Mouse (Mus musculus): ENCODE data around the gene B3gat3. TPM values are rescaled to one million over a fixed set of nuclear protein-coding genes. Genes with fewer than 3 reads are reported as not detected.

The B3gat3 gene
- polyA plus RNA-seq, 1 experiment, result 224 TPM

DNA sequence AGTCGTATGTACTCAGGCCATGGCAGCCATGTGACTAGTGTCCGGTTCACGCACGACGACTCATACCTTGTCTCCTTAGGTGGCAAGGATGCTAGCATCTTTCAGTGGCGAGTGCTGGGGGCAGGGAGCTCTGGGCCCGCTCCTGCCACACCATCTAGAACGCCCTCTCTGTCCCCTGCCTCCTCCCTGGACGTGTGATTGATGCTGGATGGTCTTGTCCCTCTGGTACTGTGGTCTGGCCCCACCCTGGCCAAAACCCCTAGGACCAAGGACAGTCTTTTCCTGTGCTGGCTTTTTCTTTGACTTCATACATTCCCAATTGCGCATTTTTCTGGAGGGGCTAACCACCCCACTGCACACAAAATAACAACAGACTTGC is 21.0 kb downstream of the B3gat3 start:
- no peak overlapping the region for H3K27ac ChIP-seq (ENCODE audit: insufficient read depth, low read length)
- peak overlapping the region; percentile 93; the same call in 1 of the 2 replicates for H3K4me3 ChIP-seq (ENCODE audit: insufficient read depth, low read length)
- TF ChIP-seq POLR2A (IDR thresholded peaks at IDR 0.05; ENCODE audit: extremely low read depth, insufficient read depth, low read length) (no peak), CTCF (IDR thresholded peaks at IDR 0.05; ENCODE audit: extremely low read depth, insufficient read depth, low read length) (no peak)
- H3K4me1 ChIP-seq (ENCODE audit: control insufficient read depth, insufficient read depth, low read length), result peaks cover 3% of the 10 kb centered on the region; the same call in 1 of the 2 replicates

DNA sequence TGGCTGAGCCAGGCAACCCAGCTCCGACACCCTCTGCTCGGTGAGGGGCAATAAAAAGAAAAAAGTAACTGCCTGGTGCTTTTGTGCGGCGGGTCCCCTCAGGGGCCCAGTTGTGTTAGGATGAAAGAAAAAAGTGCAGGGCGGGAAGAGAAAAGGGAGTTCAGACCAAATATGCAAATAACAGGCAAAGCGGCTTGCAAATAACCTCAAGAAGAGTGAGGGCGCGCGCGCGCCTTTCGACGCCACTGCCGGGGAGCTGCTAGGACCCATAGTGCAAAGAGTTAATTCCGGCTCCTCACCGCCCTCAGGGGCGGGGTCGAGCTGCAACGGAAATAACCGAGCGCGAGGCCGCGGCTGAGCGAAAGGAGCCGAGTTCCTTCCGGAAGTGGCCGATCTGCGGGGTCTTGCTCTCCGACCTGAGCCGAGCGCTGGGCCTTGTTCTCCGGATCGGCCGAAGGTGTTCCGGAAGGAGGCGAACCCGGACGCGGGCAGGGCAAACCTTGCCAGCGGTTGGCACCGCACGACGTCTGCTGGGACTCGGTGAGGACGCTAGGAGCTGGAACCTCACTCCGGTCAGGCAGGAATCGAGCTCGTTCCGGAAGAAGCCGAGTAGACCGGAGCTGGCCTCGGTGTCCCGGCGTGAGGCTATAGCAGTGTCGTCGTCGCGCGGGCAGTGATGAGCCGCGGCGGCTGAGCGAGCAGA is 21.5 kb downstream of the B3gat3 start, which contains the start of gene Mta2:
TSS of gene Mta2 (plus strand) at position 361 of the 703 bp plus-strand sequence.
- peaks cover 3% of the 10 kb centered on the region; the same call in 1 of the 2 replicates for H3K4me1 ChIP-seq (ENCODE audit: control insufficient read depth, insufficient read depth, low read length)
- TF ChIP-seq POLR2A (IDR thresholded peaks at IDR 0.05; ENCODE audit: extremely low read depth, insufficient read depth, low read length) (peak; percentile 42; the same call in 1 of the 2 replicates), CTCF (IDR thresholded peaks at IDR 0.05; ENCODE audit: extremely low read depth, insufficient read depth, low read length) (no peak)
- H3K27ac ChIP-seq (ENCODE audit: insufficient read depth, low read length), result peak within 1 kb of the TSS; percentile 93
- peak within 1 kb of the TSS; percentile 93 for H3K4me3 ChIP-seq (ENCODE audit: insufficient read depth, low read length)

DNA sequence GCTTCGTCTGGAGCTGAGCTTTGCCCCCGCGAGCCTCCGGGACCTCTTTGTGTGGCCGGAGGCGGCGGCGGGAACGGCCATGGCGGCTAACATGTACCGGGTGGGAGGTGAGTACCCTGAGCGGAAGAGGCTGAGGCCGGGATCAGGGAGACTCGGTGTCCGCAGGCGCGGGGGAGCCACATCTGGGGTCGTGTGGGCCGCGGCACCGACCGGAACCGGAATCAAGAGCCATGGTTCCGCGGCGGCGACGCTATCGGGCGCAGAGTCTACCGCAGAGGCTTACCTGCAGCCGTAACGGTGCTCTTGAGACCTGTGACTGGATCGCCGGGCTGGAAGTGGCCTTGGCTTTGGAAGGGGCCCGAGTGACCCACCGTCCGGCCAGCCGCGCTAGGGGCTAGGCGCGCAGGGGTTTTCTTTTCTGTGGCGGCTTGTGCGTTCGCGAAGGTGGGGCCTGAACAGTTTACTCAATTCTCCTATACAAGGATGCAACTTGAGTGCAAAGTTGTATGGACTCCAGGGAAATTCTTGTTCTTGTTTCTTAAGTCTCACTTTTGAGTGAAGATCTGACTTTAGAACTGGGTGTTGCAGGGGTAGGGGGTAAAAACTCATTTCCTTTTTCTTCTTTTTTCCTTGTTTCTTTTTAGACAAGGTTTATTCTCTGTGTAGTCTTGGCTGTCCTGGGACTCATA is 22.2 kb downstream of the B3gat3 start:
- H3K4me3 ChIP-seq (ENCODE audit: insufficient read depth, low read length), result peak overlapping the region; percentile 93
- H3K27ac ChIP-seq (ENCODE audit: insufficient read depth, low read length), result peak overlapping the region; percentile 93
- TF ChIP-seq POLR2A (IDR thresholded peaks at IDR 0.05; ENCODE audit: extremely low read depth, insufficient read depth, low read length), result no peak
- TF ChIP-seq CTCF (IDR thresholded peaks at IDR 0.05; ENCODE audit: extremely low read depth, insufficient read depth, low read length), result no peak
- peaks cover 3% of the 10 kb centered on the region; the same call in 1 of the 2 replicates for H3K4me1 ChIP-seq (ENCODE audit: control insufficient read depth, insufficient read depth, low read length)

DNA sequence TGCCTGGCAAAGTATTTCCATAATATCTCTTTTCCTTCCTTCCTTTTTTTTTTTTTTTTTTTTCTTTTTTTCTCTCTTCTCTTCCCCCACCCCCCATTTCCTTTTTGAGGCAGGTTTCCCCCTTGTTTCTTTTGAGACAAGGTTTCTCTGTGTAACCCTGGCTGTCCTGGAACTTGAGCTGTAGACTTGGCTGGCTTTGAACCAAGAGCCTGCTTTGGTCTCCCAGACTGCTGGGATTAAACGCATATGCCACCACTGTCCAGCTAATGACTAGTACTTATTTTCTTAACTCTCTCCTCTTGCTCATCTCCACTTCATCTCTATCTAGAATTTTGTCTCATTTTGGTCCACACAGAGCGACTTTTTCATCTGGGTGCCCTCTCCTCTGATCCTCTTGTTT is 22.9 kb downstream of the B3gat3 start:
- H3K4me1 ChIP-seq (ENCODE audit: control insufficient read depth, insufficient read depth, low read length), result peaks cover 3% of the 10 kb centered on the region; the same call in 1 of the 2 replicates
- H3K4me3 ChIP-seq (ENCODE audit: insufficient read depth, low read length), result peak overlapping the region; percentile 93; the same call in 1 of the 2 replicates
- TF ChIP-seq CTCF (IDR thresholded peaks at IDR 0.05; ENCODE audit: extremely low read depth, insufficient read depth, low read length) (no peak), POLR2A (IDR thresholded peaks at IDR 0.05; ENCODE audit: extremely low read depth, insufficient read depth, low read length) (no peak)
- no peak overlapping the region for H3K27ac ChIP-seq (ENCODE audit: insufficient read depth, low read length)

DNA sequence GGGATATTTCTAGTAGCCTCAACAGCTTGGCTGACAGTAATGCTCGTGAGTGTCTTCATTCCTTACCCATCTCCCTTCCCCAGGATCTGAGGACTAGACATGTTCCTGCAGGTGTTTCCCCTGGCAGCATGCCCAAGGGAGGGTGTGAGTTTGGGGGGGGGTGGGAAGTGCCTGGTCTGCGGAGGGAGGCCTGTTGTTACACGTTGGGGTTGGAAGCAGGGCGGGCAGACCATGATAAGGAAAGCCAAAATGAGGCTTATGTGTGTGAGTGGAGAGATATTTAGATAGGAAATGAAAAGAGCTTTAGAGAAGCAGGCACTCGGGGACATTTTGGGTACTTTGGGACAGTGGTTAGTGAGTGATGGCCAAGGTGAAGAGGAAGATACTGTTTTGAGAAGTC is 23.9 kb downstream of the B3gat3 start:
- H3K27ac ChIP-seq (ENCODE audit: insufficient read depth, low read length), result no peak overlapping the region
- H3K4me1 ChIP-seq (ENCODE audit: control insufficient read depth, insufficient read depth, low read length), result peaks cover 3% of the 10 kb centered on the region; the same call in 1 of the 2 replicates
- H3K4me3 ChIP-seq (ENCODE audit: insufficient read depth, low read length), result no peak overlapping the region
- TF ChIP-seq CTCF (IDR thresholded peaks at IDR 0.05; ENCODE audit: extremely low read depth, insufficient read depth, low read length), result no peak
- no peak for TF ChIP-seq POLR2A (IDR thresholded peaks at IDR 0.05; ENCODE audit: extremely low read depth, insufficient read depth, low read length)

DNA sequence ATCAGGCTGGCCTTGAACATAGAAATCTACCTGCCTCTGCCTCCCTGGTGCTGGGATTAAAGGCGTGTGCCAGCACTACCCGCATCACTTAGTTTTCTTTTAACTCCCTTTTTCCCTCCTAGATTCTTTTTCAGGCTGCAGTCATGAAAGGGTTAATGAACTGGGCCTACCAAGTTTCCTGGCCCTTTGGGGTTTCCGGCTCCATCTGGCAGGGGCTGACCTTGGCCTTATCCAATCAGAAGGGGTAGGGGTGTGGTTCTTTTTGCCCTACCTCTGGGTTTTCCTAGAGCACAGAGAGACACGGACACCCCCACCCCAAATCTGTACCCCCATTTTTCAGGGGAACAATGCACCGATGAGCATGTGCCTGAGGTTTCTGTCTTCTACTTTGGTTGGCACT is 24.6 kb downstream of the B3gat3 start:
- H3K4me3 ChIP-seq (ENCODE audit: insufficient read depth, low read length), result no peak overlapping the region
- H3K27ac ChIP-seq (ENCODE audit: insufficient read depth, low read length), result no peak overlapping the region
- peaks cover 3% of the 10 kb centered on the region; the same call in 1 of the 2 replicates for H3K4me1 ChIP-seq (ENCODE audit: control insufficient read depth, insufficient read depth, low read length)
- no peak for TF ChIP-seq POLR2A (IDR thresholded peaks at IDR 0.05; ENCODE audit: extremely low read depth, insufficient read depth, low read length)

DNA sequence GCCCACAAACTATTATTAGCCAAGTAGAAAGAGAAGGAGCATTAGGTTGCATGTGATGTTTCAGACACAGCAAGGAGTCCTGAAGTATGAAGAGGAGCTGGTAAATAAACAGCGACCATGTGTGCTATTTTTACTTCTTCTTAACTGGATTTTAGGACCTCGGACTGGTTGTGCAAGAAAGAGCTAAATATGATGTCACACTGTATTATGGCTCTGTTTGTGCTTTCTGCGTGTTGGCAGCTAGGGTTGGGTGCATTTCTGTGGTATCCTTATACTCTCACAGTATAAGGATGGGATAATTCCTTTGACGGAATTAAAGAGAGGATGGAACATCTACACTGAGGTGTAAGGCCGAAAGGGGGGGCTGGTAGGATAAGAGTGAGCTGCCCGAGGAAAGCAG is 25.1 kb downstream of the B3gat3 start:
- Histone ChIP-seq H3K27ac (ENCODE audit: insufficient read depth, low read length) (no peak overlapping the region), H3K4me1 (ENCODE audit: control insufficient read depth, insufficient read depth, low read length) (peaks cover 3% of the 10 kb centered on the region; the same call in 1 of the 2 replicates), H3K4me3 (ENCODE audit: insufficient read depth, low read length) (no peak overlapping the region)
- TF ChIP-seq CTCF (IDR thresholded peaks at IDR 0.05; ENCODE audit: extremely low read depth, insufficient read depth, low read length), result no peak
- no peak for TF ChIP-seq POLR2A (IDR thresholded peaks at IDR 0.05; ENCODE audit: extremely low read depth, insufficient read depth, low read length)

DNA sequence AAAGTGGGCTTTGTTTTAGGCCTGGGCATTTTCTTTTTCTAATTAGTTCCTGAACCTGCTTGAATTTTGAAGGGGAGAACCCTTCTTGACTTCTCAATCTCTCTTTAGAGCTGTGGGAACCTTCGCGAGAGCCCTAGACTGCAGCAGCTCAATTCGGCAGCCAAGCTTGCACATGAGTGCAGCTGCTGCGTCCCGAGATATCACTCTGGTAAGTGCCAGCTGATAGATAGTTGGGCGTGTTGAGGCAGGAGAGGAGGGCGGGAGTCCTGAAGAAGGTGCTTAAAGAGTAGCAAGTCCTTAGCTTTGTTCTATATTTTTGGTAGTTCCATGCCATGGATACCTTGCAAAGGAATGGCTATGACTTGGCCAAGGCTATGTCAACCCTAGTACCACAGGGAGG is 26.8 kb downstream of the B3gat3 start:
- Histone ChIP-seq H3K4me1 (ENCODE audit: control insufficient read depth, insufficient read depth, low read length) (peaks cover 3% of the 10 kb centered on the region; the same call in 1 of the 2 replicates), H3K4me3 (ENCODE audit: insufficient read depth, low read length) (no peak overlapping the region), H3K27ac (ENCODE audit: insufficient read depth, low read length) (no peak overlapping the region)
- TF ChIP-seq POLR2A (IDR thresholded peaks at IDR 0.05; ENCODE audit: extremely low read depth, insufficient read depth, low read length) (no peak), CTCF (IDR thresholded peaks at IDR 0.05; ENCODE audit: extremely low read depth, insufficient read depth, low read length) (no peak)

DNA sequence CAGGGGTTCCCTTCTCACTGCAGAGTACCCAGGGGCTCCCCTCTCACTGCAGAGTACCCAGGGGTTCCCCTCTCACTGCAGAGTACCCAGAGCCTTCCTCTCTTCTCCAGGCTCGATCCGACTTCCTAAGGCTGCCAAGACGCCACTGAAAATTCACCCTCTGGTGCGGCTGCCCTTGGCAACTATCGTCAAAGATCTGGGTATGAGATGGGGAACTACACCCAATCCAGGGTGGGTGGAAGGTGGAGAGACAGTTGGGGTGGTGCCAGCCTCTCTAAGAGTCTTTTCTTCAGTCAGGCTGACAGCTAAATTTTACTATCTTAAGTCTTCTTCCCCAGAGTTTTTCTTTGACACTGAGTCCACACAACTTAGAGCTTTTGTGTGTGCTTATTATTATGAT is 30.0 kb downstream of the B3gat3 start:
- no peak overlapping the region for H3K27ac ChIP-seq (ENCODE audit: insufficient read depth, low read length)
- peaks cover 2% of the 10 kb centered on the region; the same call in 1 of the 2 replicates for H3K4me1 ChIP-seq (ENCODE audit: control insufficient read depth, insufficient read depth, low read length)
- H3K4me3 ChIP-seq (ENCODE audit: insufficient read depth, low read length), result no peak overlapping the region
- no peak for TF ChIP-seq CTCF (IDR thresholded peaks at IDR 0.05; ENCODE audit: extremely low read depth, insufficient read depth, low read length)

DNA sequence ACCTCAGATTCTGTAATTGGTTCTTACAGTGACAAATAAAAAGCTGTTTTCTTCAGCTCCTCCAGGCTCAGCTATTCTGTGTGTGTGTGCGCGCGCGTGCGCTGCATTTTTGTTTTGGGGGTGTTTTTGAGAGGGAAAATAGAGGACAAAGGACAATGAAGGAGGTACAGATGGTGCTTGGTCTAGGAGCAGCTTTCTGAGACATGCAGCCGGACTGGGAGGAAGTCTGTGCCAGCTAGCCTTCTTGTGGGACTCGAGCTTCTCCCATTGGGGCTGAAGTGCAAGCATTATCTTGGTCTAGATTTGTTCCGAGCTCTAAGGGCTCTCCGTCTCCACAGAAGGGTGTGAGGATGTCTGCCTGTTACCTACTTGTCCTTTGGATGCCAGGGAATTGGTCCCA is 32.1 kb downstream of the B3gat3 start:
- Histone ChIP-seq H3K4me1 (ENCODE audit: control insufficient read depth, insufficient read depth, low read length) (peaks cover 2% of the 10 kb centered on the region; the same call in 1 of the 2 replicates), H3K27ac (ENCODE audit: insufficient read depth, low read length) (no peak overlapping the region), H3K4me3 (ENCODE audit: insufficient read depth, low read length) (no peak overlapping the region)
- TF ChIP-seq CTCF (IDR thresholded peaks at IDR 0.05; ENCODE audit: extremely low read depth, insufficient read depth, low read length) (no peak), POLR2A (IDR thresholded peaks at IDR 0.05; ENCODE audit: extremely low read depth, insufficient read depth, low read length) (no peak)
